Mouse (Mus musculus): ENCODE results near the gene Galnt10. TPM values are rescaled to one million over a fixed set of nuclear protein-coding genes. Genes with fewer than 3 reads are reported as not detected.

Galnt10 gene
- polyA plus RNA-seq, 1 experiment, result 37.0 TPM

DNA sequence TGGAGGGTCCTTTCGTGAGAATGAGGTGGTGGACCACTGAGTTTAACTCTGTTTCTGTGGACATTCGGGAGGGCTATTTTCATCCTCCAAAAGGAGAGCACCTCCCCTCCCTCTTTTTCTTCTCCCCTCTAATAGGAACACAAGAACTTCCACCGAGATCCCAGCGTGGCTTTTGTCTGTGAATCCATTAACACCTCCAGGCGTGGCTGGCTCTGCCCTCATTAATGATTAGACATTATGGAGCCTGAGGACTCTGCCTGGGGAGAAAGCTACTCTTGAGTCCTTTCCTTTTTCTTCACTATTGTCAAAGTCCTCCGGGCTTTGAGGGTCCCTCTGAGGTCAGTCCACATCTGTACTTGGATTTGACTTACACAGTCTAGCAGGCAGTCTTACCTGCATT is 121.9 kb downstream of the Galnt10 start:
- TF ChIP-seq CTCF (IDR thresholded peaks at IDR 0.05; ENCODE audit: extremely low read depth, insufficient read length, insufficient replicate concordance, low read depth, low read length), result no peak
- TF ChIP-seq POLR2A (IDR thresholded peaks at IDR 0.05; ENCODE audit: low read depth, low read length), result no peak
- peaks cover 33% of the 10 kb centered on the region for H3K36me3 ChIP-seq (ENCODE audit: control insufficient read depth, insufficient read depth, low read length)
- H3K27ac ChIP-seq (ENCODE audit: insufficient read depth, low read depth, low read length), result peak overlapping the region; percentile 47
- H3K27me3 ChIP-seq (ENCODE audit: control insufficient read depth, insufficient read depth, low read length), result no peaks in the 10 kb centered on the region
- H3K4me3 ChIP-seq (ENCODE audit: low read depth, low read length), result no peak overlapping the region
- WGBS, result 26% methylated on average over 6 of the region's 6 CpGs
- peaks cover 29% of the 10 kb centered on the region for H3K4me1 ChIP-seq (ENCODE audit: control insufficient read depth, insufficient read depth, insufficient read length, low read length)

DNA sequence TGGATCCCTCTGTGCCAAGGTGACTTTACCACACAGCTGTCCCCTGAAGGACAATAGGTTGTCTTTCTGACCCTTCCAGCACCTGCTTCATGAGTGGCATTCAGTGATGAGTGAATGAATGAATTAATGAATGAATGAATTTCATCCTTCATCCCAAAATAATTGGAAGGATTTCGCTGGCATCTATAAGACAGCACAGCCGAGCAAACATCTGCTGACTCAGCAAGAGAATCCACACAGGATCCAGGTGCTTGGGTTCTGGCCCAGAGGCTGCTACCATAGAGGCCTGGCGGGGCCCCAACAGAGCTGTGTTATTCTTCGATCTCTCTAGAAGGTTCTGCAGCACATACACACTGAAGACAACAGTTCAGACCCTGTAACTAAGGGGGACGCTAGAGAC is 125.5 kb downstream of the Galnt10 start:
- no peaks in the 10 kb centered on the region for H3K27me3 ChIP-seq (ENCODE audit: control insufficient read depth, insufficient read depth, low read length)
- H3K36me3 ChIP-seq (ENCODE audit: control insufficient read depth, insufficient read depth, low read length), result peaks cover 32% of the 10 kb centered on the region
- no peak overlapping the region for H3K4me3 ChIP-seq (ENCODE audit: low read depth, low read length)
- 89% methylated on average over 5 of the region's 5 CpGs for WGBS
- no peak overlapping the region for H3K27ac ChIP-seq (ENCODE audit: insufficient read depth, low read depth, low read length)
- H3K4me1 ChIP-seq (ENCODE audit: control insufficient read depth, insufficient read depth, insufficient read length, low read length), result peaks cover 29% of the 10 kb centered on the region
- TF ChIP-seq POLR2A (IDR thresholded peaks at IDR 0.05; ENCODE audit: low read depth, low read length), result no peak
- no peak for TF ChIP-seq CTCF (IDR thresholded peaks at IDR 0.05; ENCODE audit: extremely low read depth, insufficient read length, insufficient replicate concordance, low read depth, low read length)

GRCm38 (mm10) chr11:57771676-57772075 is 126.4 kb downstream of the Galnt10 start:
- no peaks in the 10 kb centered on the region for H3K27me3 ChIP-seq (ENCODE audit: control insufficient read depth, insufficient read depth, low read length)
- H3K36me3 ChIP-seq (ENCODE audit: control insufficient read depth, insufficient read depth, low read length), result peaks cover 26% of the 10 kb centered on the region
- H3K4me1 ChIP-seq (ENCODE audit: control insufficient read depth, insufficient read depth, insufficient read length, low read length), result peaks cover 20% of the 10 kb centered on the region
- TF ChIP-seq POLR2A (IDR thresholded peaks at IDR 0.05; ENCODE audit: low read depth, low read length), result no peak
- no peak for TF ChIP-seq CTCF (IDR thresholded peaks at IDR 0.05; ENCODE audit: extremely low read depth, insufficient read length, insufficient replicate concordance, low read depth, low read length)
- no peak overlapping the region for H3K27ac ChIP-seq (ENCODE audit: insufficient read depth, low read depth, low read length)
- WGBS, result 95% methylated on average over 8 of the region's 8 CpGs
- H3K4me3 ChIP-seq (ENCODE audit: low read depth, low read length), result no peak overlapping the region

- peaks cover 24% of the 10 kb centered on the region for H3K36me3 ChIP-seq (ENCODE audit: control insufficient read depth, insufficient read depth, low read length)
- no peaks in the 10 kb centered on the region for H3K27me3 ChIP-seq (ENCODE audit: control insufficient read depth, insufficient read depth, low read length)
- no peak for TF ChIP-seq CTCF (IDR thresholded peaks at IDR 0.05; ENCODE audit: extremely low read depth, insufficient read length, insufficient replicate concordance, low read depth, low read length)
- TF ChIP-seq POLR2A (IDR thresholded peaks at IDR 0.05; ENCODE audit: low read depth, low read length), result no peak
- 80% methylated on average over 13 of the region's 13 CpGs for WGBS
- H3K4me3 ChIP-seq (ENCODE audit: low read depth, low read length), result no peak overlapping the region
- H3K4me1 ChIP-seq (ENCODE audit: control insufficient read depth, insufficient read depth, insufficient read length, low read length), result peaks cover 13% of the 10 kb centered on the region
- H3K27ac ChIP-seq (ENCODE audit: insufficient read depth, low read depth, low read length), result no peak overlapping the region
These were observed 128.2 kb downstream of the Galnt10 start for GRCm38 (mm10) chr11:57773479-57773878.

GRCm38 (mm10) chr11:57773936-57774335 is 128.7 kb downstream of the Galnt10 start:
- WGBS, result 56% methylated on average over 4 of the region's 4 CpGs
- Histone ChIP-seq H3K4me3 (ENCODE audit: low read depth, low read length) (no peak overlapping the region), H3K27me3 (ENCODE audit: control insufficient read depth, insufficient read depth, low read length) (no peaks in the 10 kb centered on the region), H3K4me1 (ENCODE audit: control insufficient read depth, insufficient read depth, insufficient read length, low read length) (peaks cover 13% of the 10 kb centered on the region), H3K36me3 (ENCODE audit: control insufficient read depth, insufficient read depth, low read length) (peaks cover 24% of the 10 kb centered on the region), H3K27ac (ENCODE audit: insufficient read depth, low read depth, low read length) (no peak overlapping the region)
- TF ChIP-seq CTCF (IDR thresholded peaks at IDR 0.05; ENCODE audit: extremely low read depth, insufficient read length, insufficient replicate concordance, low read depth, low read length) (no peak), POLR2A (IDR thresholded peaks at IDR 0.05; ENCODE audit: low read depth, low read length) (no peak)

- Histone ChIP-seq H3K27ac (ENCODE audit: insufficient read depth, low read depth, low read length) (no peak overlapping the region), H3K4me1 (ENCODE audit: control insufficient read depth, insufficient read depth, insufficient read length, low read length) (peaks cover 4% of the 10 kb centered on the region), H3K27me3 (ENCODE audit: control insufficient read depth, insufficient read depth, low read length) (no peaks in the 10 kb centered on the region), H3K4me3 (ENCODE audit: low read depth, low read length) (no peak overlapping the region), H3K36me3 (ENCODE audit: control insufficient read depth, insufficient read depth, low read length) (peaks cover 19% of the 10 kb centered on the region)
- 84% methylated on average over 6 of the region's 6 CpGs for WGBS
- no peak for TF ChIP-seq POLR2A (IDR thresholded peaks at IDR 0.05; ENCODE audit: low read depth, low read length)
- TF ChIP-seq CTCF (IDR thresholded peaks at IDR 0.05; ENCODE audit: extremely low read depth, insufficient read length, insufficient replicate concordance, low read depth, low read length), result no peak
These were observed 130.6 kb downstream of the Galnt10 start for GRCm38 (mm10) chr11:57775868-57776267.

DNA sequence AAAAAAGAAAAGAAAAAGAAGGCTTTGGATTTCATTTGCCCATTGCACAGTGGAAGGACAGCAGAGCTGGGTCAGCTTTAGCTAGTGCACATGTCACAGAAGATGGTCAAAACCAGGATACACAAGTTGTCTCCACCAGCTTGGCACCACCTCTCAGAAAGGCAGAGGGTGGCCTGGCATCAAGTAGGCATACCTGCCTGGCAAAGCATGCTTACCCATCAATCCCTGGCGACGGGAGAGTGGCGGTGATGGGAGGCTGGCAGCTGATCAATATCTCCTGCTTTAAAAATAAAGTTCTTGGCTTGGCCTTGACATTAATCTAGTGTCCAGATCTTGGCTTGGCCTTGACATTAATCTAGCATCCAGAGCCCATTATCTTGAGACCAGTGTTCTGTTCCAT is 131.3 kb downstream of the Galnt10 start:
- Histone ChIP-seq H3K4me1 (ENCODE audit: control insufficient read depth, insufficient read depth, insufficient read length, low read length) (peaks cover 4% of the 10 kb centered on the region), H3K36me3 (ENCODE audit: control insufficient read depth, insufficient read depth, low read length) (peaks cover 19% of the 10 kb centered on the region), H3K27ac (ENCODE audit: insufficient read depth, low read depth, low read length) (no peak overlapping the region), H3K4me3 (ENCODE audit: low read depth, low read length) (no peak overlapping the region), H3K27me3 (ENCODE audit: control insufficient read depth, insufficient read depth, low read length) (no peaks in the 10 kb centered on the region)
- WGBS, result 89% methylated on average over 3 of the region's 3 CpGs
- TF ChIP-seq CTCF (IDR thresholded peaks at IDR 0.05; ENCODE audit: extremely low read depth, insufficient read length, insufficient replicate concordance, low read depth, low read length) (no peak), POLR2A (IDR thresholded peaks at IDR 0.05; ENCODE audit: low read depth, low read length) (no peak)

GRCm38 (mm10) chr11:57778349-57778748 is 133.1 kb downstream of the Galnt10 start:
- Histone ChIP-seq H3K27me3 (ENCODE audit: control insufficient read depth, insufficient read depth, low read length) (no peaks in the 10 kb centered on the region), H3K4me1 (ENCODE audit: control insufficient read depth, insufficient read depth, insufficient read length, low read length) (peaks cover 4% of the 10 kb centered on the region), H3K4me3 (ENCODE audit: low read depth, low read length) (no peak overlapping the region), H3K27ac (ENCODE audit: insufficient read depth, low read depth, low read length) (no peak overlapping the region), H3K36me3 (ENCODE audit: control insufficient read depth, insufficient read depth, low read length) (peaks cover 19% of the 10 kb centered on the region)
- WGBS, result 36% methylated on average over 5 of the region's 5 CpGs
- peak; percentile 89; the same call in 1 of the 2 replicates for TF ChIP-seq CTCF (IDR thresholded peaks at IDR 0.05; ENCODE audit: extremely low read depth, insufficient read length, insufficient replicate concordance, low read depth, low read length)
- no peak for TF ChIP-seq POLR2A (IDR thresholded peaks at IDR 0.05; ENCODE audit: low read depth, low read length)
